Mouse (Mus musculus): ENCODE measurements at regions not wholly inside any gene's neighbourhood (a gene's known extent, or its start where the extent isn't known, plus 50 kb on each side); places are given as distances from the start of the nearest gene placed in this dataset.
"Not testable (repeated sequence)": the region's sequence is repeated elsewhere in the genome, so short reads cannot be mapped to it uniquely, and the experiment has no call there.

- DNase-seq, result not testable (repeated sequence)
These were observed 235.4 kb upstream of the Cts3 start for GRCm38 (mm10) chr13:61805300-61805699.

- DNase-seq, result peak; percentile 45
These were observed 234.4 kb upstream of the Cts3 start for GRCm38 (mm10) chr13:61804168-61804874.

DNA sequence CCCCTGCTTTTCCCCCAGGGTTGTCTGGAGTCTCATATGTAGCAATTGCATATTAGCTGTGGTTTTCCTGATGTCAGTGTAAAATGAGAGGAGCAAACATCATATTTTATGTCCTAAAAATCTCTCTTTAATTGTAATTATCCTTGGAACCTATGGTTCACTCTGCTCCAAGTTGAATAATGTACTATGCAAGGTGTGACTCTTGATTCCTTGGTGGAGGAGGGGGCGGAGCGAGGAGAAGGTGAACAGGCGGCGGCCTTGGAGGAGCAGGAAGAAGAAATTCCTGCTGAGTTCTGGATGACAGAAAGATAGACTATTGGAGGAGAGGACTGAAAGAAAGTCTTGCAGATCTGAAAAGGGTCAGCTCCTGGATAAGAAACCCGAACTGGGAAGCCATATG is 233.8 kb upstream of the Cts3 start:
- DNase-seq, result not testable (repeated sequence)

- not testable (repeated sequence) for DNase-seq
These were observed 193.5 kb upstream of the Cts3 start for GRCm38 (mm10) chr13:61763457-61763856.
